Mouse (Mus musculus) brain, embryonic 14.5 days (tissue): ENCODE results near the gene Supt5.

Experiments
- CTCF ChIP-seq: fragments of 200-500 bp; IDR thresholded peaks from 2 replicates; pipeline ENCODE4 v1.5.1; 2012; ENCODE audit warnings: inconsistent platforms, mild to moderate bottlenecking, moderate library complexity, borderline replicate concordance; ENCODE audit not compliant: insufficient read depth, insufficient read length; ENCODE audit errors: extremely low read depth
- POLR2A ChIP-seq: fragments of 200-500 bp; IDR thresholded peaks from 2 replicates; pipeline ENCODE4 v1.6.1; 2012; ENCODE audit warnings: mild to moderate bottlenecking, inconsistent platforms, borderline replicate concordance; ENCODE audit not compliant: poor library complexity, insufficient read depth, insufficient read length, severe bottlenecking; ENCODE audit errors: extremely low read depth

DNA sequence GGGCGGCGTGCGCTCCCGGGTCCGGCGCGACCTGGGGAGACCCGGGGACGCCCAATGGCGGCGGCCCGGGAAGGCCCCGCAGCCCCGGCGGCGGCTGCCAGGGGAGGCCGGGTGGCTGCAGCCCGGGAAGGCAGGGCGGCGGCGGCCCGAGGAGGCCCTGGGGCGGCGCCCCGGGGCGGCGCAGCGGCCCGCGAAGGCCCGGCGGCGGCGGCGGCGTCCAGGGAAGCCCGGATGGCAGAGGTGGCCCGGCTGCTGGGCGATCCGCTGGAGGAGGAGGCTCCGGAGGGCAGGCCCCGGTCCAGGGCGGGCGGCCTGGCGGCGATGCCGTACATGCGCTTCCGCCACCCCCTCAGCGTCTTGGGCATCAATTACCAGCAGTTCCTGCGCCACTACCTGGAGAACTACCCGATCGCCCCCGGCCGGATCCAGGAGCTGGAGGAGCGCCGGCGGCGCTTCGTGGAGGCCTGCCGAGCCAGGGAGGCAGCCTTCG lies 70.5 kb downstream of the Supt5 start:
- TF ChIP-seq POLR2A (no peak), CTCF (no peak)
